Mouse (Mus musculus) liver, postnatal 0 days (tissue): ENCODE measurements around the gene LTO1.

ENCODE experiments used
- CTCF ChIP-seq: sonication (generic); IDR thresholded peaks from 2 replicates; pipeline ENCODE4 v1.5.1; 2016; ENCODE audit warnings: antibody characterized with exemption, low read depth
- EP300 ChIP-seq: IDR thresholded peaks from 2 replicates; pipeline ENCODE4 v1.6.1; 2016; ENCODE audit warnings: antibody characterized with exemption, low read depth, mild to moderate bottlenecking

- TF ChIP-seq CTCF (peak; percentile 63), EP300 (no peak)
Measured at GRCm38 (mm10) chr7:144935563-144935962, 20.7 kb downstream of the LTO1 start.
